Mouse (Mus musculus) heart, embryonic 12.5 days (tissue): Measurements from ENCODE around the gene Ifi206. TPM values are rescaled to one million over a fixed set of nuclear protein-coding genes. Genes with fewer than 3 reads are reported as not detected.
"Not testable (repeated sequence)": the region's sequence is repeated elsewhere in the genome, so short reads cannot be mapped to it uniquely, and the experiment has no call there.

ENCODE experiments used
- ATAC-seq: fragments of 200-750 bp; cut with Nextera tagmentation; 2 replicates; pipeline ENCODE4 v1.8.0; 2017; ENCODE audit warnings: moderate TSS enrichment, moderate library complexity; ENCODE audit not compliant: insufficient number of reproducible peaks, low FRiP score
- H3K27ac ChIP-seq: fragments of 300-500 bp; sonication (generic); 2 replicates; pipeline ENCODE4 v1.5.1; 2016; ENCODE audit warnings: mild to moderate bottlenecking, moderate library complexity; ENCODE audit not compliant: poor library complexity, severe bottlenecking
- H3K27me3 ChIP-seq: fragments of 300-500 bp; sonication (generic); replicated peaks from 2 replicates; pipeline ENCODE4 v1.6.1; 2016; ENCODE audit warnings: mild to moderate bottlenecking, moderate library complexity
- H3K36me3 ChIP-seq: fragments of 300-500 bp; sonication (generic); 2 replicates; pipeline ENCODE4 v1.6.1; 2016; ENCODE audit warnings: mild to moderate bottlenecking, moderate library complexity
- H3K4me1 ChIP-seq: fragments of 300-500 bp; sonication (generic); replicated peaks from 2 replicates; pipeline ENCODE4 v1.6.1; 2016; ENCODE audit warnings: mild to moderate bottlenecking
- H3K4me2 ChIP-seq: fragments of 300-500 bp; sonication (generic); 2 replicates; pipeline ENCODE4 v1.6.1; 2016; ENCODE audit warnings: mild to moderate bottlenecking, moderate library complexity
- H3K4me3 ChIP-seq: fragments of 300-500 bp; sonication (generic); 2 replicates; pipeline ENCODE4 v1.5.1; 2016; ENCODE audit warnings: mild to moderate bottlenecking
- H3K9ac ChIP-seq: fragments of 300-500 bp; sonication (generic); 2 replicates; pipeline ENCODE4 v1.6.1; 2016; ENCODE audit warnings: mild to moderate bottlenecking, moderate library complexity
- H3K9me3 ChIP-seq: fragments of 300-500 bp; sonication (generic); replicated peaks from 2 replicates; pipeline ENCODE4 v1.6.1; 2016; ENCODE audit warnings: mild to moderate bottlenecking, moderate library complexity
- WGBS: fragments of 180-500 bp; shearing (Covaris S2); methylation state at CpG from one replicate; pipeline ENCODE4 v1.1.7; 2016; 5-methylcytosine and 5-hydroxymethylcytosine counted together
- polyA plus RNA-seq: library from polyadenylated mRNA; unstranded; fragments of >200 nt; fragmentation: Nextera tagmentation; extraction: Ambion mirVana; gene quantifications from 2 replicates; pipeline ENCODE4 v1.2.1, GENCODE M21; 2016

Ifi206 gene
- polyA plus RNA-seq, result not detected in 2 replicates

- not testable (repeated sequence) for H3K4me3 ChIP-seq, ATAC-seq, H3K27ac ChIP-seq, H3K4me2 ChIP-seq, H3K4me1 ChIP-seq, H3K36me3 ChIP-seq, H3K27me3 ChIP-seq, H3K9ac ChIP-seq, H3K9me3 ChIP-seq
- 59% methylated on average over 3 of the region's 3 CpGs for WGBS
Measured at GRCm38 (mm10) chr1:173490812-173491480, at the start of gene Ifi206. Ifi206 (minus strand) TSS chr1:173491041.

- H3K4me1 ChIP-seq, H3K27me3 ChIP-seq, H3K4me3 ChIP-seq, H3K9me3 ChIP-seq, H3K4me2 ChIP-seq, ATAC-seq, H3K27ac ChIP-seq, H3K9ac ChIP-seq, H3K36me3 ChIP-seq: not testable (repeated sequence)
- 83% methylated on average over 3 of the region's 3 CpGs for WGBS
Measured at GRCm38 (mm10) chr1:173535791-173536190, 45.0 kb upstream of the Ifi206 start, which contains the start of gene Ifi214. Ifi214 (minus strand) TSS chr1:173535957.

GRCm38 (mm10) chr1:173521452-173521851 lies 30.6 kb upstream of the Ifi206 start:
- no peaks in the 10 kb centered on the region for H3K9me3 ChIP-seq
- H3K9ac ChIP-seq, result no peak overlapping the region
- no peaks in the 10 kb centered on the region for H3K27me3 ChIP-seq
- no peak overlapping the region for H3K27ac ChIP-seq
- no peaks in the 10 kb centered on the region for H3K4me1 ChIP-seq
- no peak for ATAC-seq
- no peaks in the 10 kb centered on the region for H3K36me3 ChIP-seq
- no peak overlapping the region for H3K4me3 ChIP-seq
- no peak overlapping the region for H3K4me2 ChIP-seq

- 90% methylated on average over 2 of the region's 2 CpGs for WGBS
- not testable (repeated sequence) for H3K4me3 ChIP-seq, H3K4me2 ChIP-seq, H3K27ac ChIP-seq, H3K4me1 ChIP-seq, H3K9me3 ChIP-seq, H3K27me3 ChIP-seq, H3K36me3 ChIP-seq, H3K9ac ChIP-seq, ATAC-seq
Measured at GRCm38 (mm10) chr1:173510595-173510994, 19.8 kb upstream of the Ifi206 start.

- H3K27me3 ChIP-seq, H3K4me1 ChIP-seq, H3K9me3 ChIP-seq, H3K9ac ChIP-seq, ATAC-seq, H3K4me2 ChIP-seq, H3K27ac ChIP-seq, H3K36me3 ChIP-seq, H3K4me3 ChIP-seq: not testable (repeated sequence)
Measured at GRCm38 (mm10) chr1:173491483-173491882, 642 bp upstream of the Ifi206 start.

- not testable (repeated sequence) for H3K4me3 ChIP-seq, H3K36me3 ChIP-seq, H3K27ac ChIP-seq, ATAC-seq, H3K4me1 ChIP-seq, H3K9me3 ChIP-seq, H3K4me2 ChIP-seq, H3K27me3 ChIP-seq, H3K9ac ChIP-seq
- WGBS, result 87% methylated on average over 3 of the region's 3 CpGs
Measured at GRCm38 (mm10) chr1:173481182-173481574, 9.7 kb downstream of the Ifi206 start.

- H3K9me3 ChIP-seq, H3K4me2 ChIP-seq, H3K27me3 ChIP-seq, H3K4me3 ChIP-seq, H3K27ac ChIP-seq, ATAC-seq, H3K9ac ChIP-seq, H3K4me1 ChIP-seq, H3K36me3 ChIP-seq: not testable (repeated sequence)
- 80% methylated on average over 5 of the region's 5 CpGs for WGBS
Measured at GRCm38 (mm10) chr1:173480399-173481181, 10.3 kb downstream of the Ifi206 start.

- Histone ChIP-seq H3K4me2 (no peak overlapping the region), H3K4me1 (0 out of 2 replicates have a peak, but pooled peaks cover 3% of the 10 kb centered on the region), H3K9ac (no peak overlapping the region), H3K27ac (no peak overlapping the region), H3K4me3 (no peak overlapping the region), H3K27me3 (no peaks in the 10 kb centered on the region), H3K9me3 (no peaks in the 10 kb centered on the region), H3K36me3 (no peaks in the 10 kb centered on the region)
- WGBS, result 82% methylated on average over 5 of the region's 5 CpGs
- ATAC-seq, result no peak
Measured at GRCm38 (mm10) chr1:173456761-173457160, 34.1 kb downstream of the Ifi206 start.

- H3K9ac ChIP-seq, result no peak overlapping the region
- H3K9me3 ChIP-seq, result no peaks in the 10 kb centered on the region
- no peak overlapping the region for H3K4me2 ChIP-seq
- H3K27ac ChIP-seq, result no peak overlapping the region
- H3K4me3 ChIP-seq, result no peak overlapping the region
- no peaks in the 10 kb centered on the region for H3K27me3 ChIP-seq
- 0 out of 2 replicates have a peak, but pooled peaks cover 3% of the 10 kb centered on the region for H3K4me1 ChIP-seq
- no peaks in the 10 kb centered on the region for H3K36me3 ChIP-seq
- whole genome bisulfite sequencing, result 46% methylated on average over 7 of the region's 7 CpGs
- no peak for ATAC-seq
Measured at GRCm38 (mm10) chr1:173456139-173456754, 34.6 kb downstream of the Ifi206 start.

GRCm38 (mm10) chr1:173451665-173452064 lies 39.2 kb downstream of the Ifi206 start:
- Histone ChIP-seq H3K9ac (no peak overlapping the region), H3K4me1 (0 out of 2 replicates have a peak, but pooled peaks cover 3% of the 10 kb centered on the region), H3K27ac (no peak overlapping the region), H3K27me3 (no peaks in the 10 kb centered on the region), H3K4me3 (no peak overlapping the region), H3K4me2 (no peak overlapping the region), H3K9me3 (no peaks in the 10 kb centered on the region), H3K36me3 (no peaks in the 10 kb centered on the region)
- 80% methylated on average over 5 of the region's 5 CpGs for WGBS
- no peak for ATAC-seq

- Histone ChIP-seq H3K4me2 (no peak overlapping the region), H3K27me3 (no peaks in the 10 kb centered on the region), H3K9me3 (no peaks in the 10 kb centered on the region), H3K27ac (no peak overlapping the region), H3K9ac (no peak overlapping the region), H3K4me1 (0 out of 2 replicates have a peak, but pooled peaks cover 3% of the 10 kb centered on the region), H3K36me3 (no peaks in the 10 kb centered on the region), H3K4me3 (no peak overlapping the region)
- ATAC-seq, result no peak
- WGBS, result 79% methylated on average over 4 of the region's 4 CpGs
Measured at GRCm38 (mm10) chr1:173450621-173451020, 40.2 kb downstream of the Ifi206 start.
